Mouse (Mus musculus) brown adipose tissue, adult 24 weeks (tissue): Measurements from ENCODE around the gene Tmcc1. TPM values are rescaled to one million over a fixed set of nuclear protein-coding genes. Genes with fewer than 3 reads are reported as not detected.
"Not testable (repeated sequence)": the region's sequence is repeated elsewhere in the genome, so short reads cannot be mapped to it uniquely, and the experiment has no call there.

ENCODE experiments used
- H3K27ac ChIP-seq: fragments of 200-500 bp; replicated peaks from 2 replicates; pipeline ENCODE4 v1.5.1; 2012; ENCODE audit warnings: low read depth, mild to moderate bottlenecking, low read length
- H3K4me1 ChIP-seq: fragments of 200-500 bp; 2 replicates; pipeline ENCODE4 v1.6.1; 2012; ENCODE audit warnings: low read length, mixed read lengths; ENCODE audit not compliant: control insufficient read depth, insufficient read depth, insufficient read length
- H3K4me3 ChIP-seq: fragments of 200-500 bp; 2 replicates; pipeline ENCODE4 v1.5.1; 2012; ENCODE audit warnings: low read depth, mild to moderate bottlenecking, low read length, moderate library complexity; ENCODE audit not compliant: insufficient read depth
- polyA plus RNA-seq: library from polyadenylated mRNA; stranded (reverse); fragments of >200 nt; gene quantifications from 2 replicates; pipeline ENCODE4 v1.2.4, GENCODE M21; 2012; ENCODE audit not compliant: missing spikeins, insufficient read depth, insufficient read length

Tmcc1 gene
- polyA plus RNA-seq, result 9.4 and 10.9 TPM in 2 replicates

GRCm38 (mm10) chr6:116193394-116194393 lies at the start of gene Tmcc1:
Gene Tmcc1 (minus strand): TSS chr6:116193486.
- Histone ChIP-seq H3K27ac (peak within 1 kb of the TSS; percentile 42; the same call in 1 of the 2 replicates), H3K4me3 (peak within 1 kb of the TSS; percentile 85)

GRCm38 (mm10) chr6:116240371-116240770 lies 47.1 kb upstream of the Tmcc1 start:
- no peak overlapping the region for H3K27ac ChIP-seq

More at GRCm38 (mm10) chr6:116193394-116194393, at the start of gene Tmcc1:
- 0 out of 2 replicates have a peak, but pooled peaks cover 5% of the 10 kb centered on the region for H3K4me1 ChIP-seq

GRCm38 (mm10) chr6:116238083-116238482 lies 44.8 kb upstream of the Tmcc1 start:
- H3K27ac ChIP-seq, result no peak overlapping the region
- no peaks in the 10 kb centered on the region; the same call in 1 of the 2 replicates for H3K4me1 ChIP-seq
- no peak overlapping the region for H3K4me3 ChIP-seq

More at GRCm38 (mm10) chr6:116240371-116240770, 47.1 kb upstream of the Tmcc1 start:
- Histone ChIP-seq H3K4me3 (no peak overlapping the region), H3K4me1 (no peaks in the 10 kb centered on the region)

GRCm38 (mm10) chr6:116235336-116235735 lies 42.0 kb upstream of the Tmcc1 start:
- H3K27ac ChIP-seq, result no peak overlapping the region
- H3K4me1 ChIP-seq, result no peaks in the 10 kb centered on the region; the same call in 1 of the 2 replicates
- H3K4me3 ChIP-seq, result no peak overlapping the region

GRCm38 (mm10) chr6:116234821-116235220 lies 41.5 kb upstream of the Tmcc1 start:
- H3K4me1 ChIP-seq, H3K27ac ChIP-seq, H3K4me3 ChIP-seq: not testable (repeated sequence)

GRCm38 (mm10) chr6:116228785-116229525 lies 35.7 kb upstream of the Tmcc1 start:
- Histone ChIP-seq H3K4me1 (no peaks in the 10 kb centered on the region), H3K27ac (no peak overlapping the region), H3K4me3 (no peak overlapping the region)

GRCm38 (mm10) chr6:116227767-116228166 lies 34.5 kb upstream of the Tmcc1 start:
- no peak overlapping the region for H3K4me3 ChIP-seq
- peak overlapping the region; percentile 58 for H3K27ac ChIP-seq
- H3K4me1 ChIP-seq, result no peaks in the 10 kb centered on the region

GRCm38 (mm10) chr6:116207729-116208534 lies 14.6 kb upstream of the Tmcc1 start, which contains the start of gene Washc2:
Gene Washc2 (plus strand): TSS chr6:116208038.
- peaks cover 2% of the 10 kb centered on the region; the same call in 1 of the 2 replicates for H3K4me1 ChIP-seq

GRCm38 (mm10) chr6:116199682-116200081 lies 6.4 kb upstream of the Tmcc1 start:
- no peak overlapping the region for H3K4me3 ChIP-seq
- H3K4me1 ChIP-seq, result no peaks in the 10 kb centered on the region
- no peak overlapping the region for H3K27ac ChIP-seq

More at GRCm38 (mm10) chr6:116207729-116208534, 14.6 kb upstream of the Tmcc1 start, which contains the start of gene Washc2:
- Histone ChIP-seq H3K4me3 (peak within 1 kb of the TSS; percentile 70), H3K27ac (peak within 1 kb of the TSS; percentile 58)

GRCm38 (mm10) chr6:116198173-116198572 lies 4.9 kb upstream of the Tmcc1 start:
- Histone ChIP-seq H3K4me3 (no peak overlapping the region), H3K27ac (no peak overlapping the region), H3K4me1 (0 out of 2 replicates have a peak, but pooled peaks cover 3% of the 10 kb centered on the region)

GRCm38 (mm10) chr6:116195811-116196210 lies 2.5 kb upstream of the Tmcc1 start:
- Histone ChIP-seq H3K4me1 (0 out of 2 replicates have a peak, but pooled peaks cover 5% of the 10 kb centered on the region), H3K27ac (no peak overlapping the region), H3K4me3 (no peak overlapping the region)

GRCm38 (mm10) chr6:116192809-116193311 lies 426 bp downstream of the Tmcc1 start:
- peak overlapping the region; percentile 42; the same call in 1 of the 2 replicates for H3K27ac ChIP-seq
- 0 out of 2 replicates have a peak, but pooled peaks cover 5% of the 10 kb centered on the region for H3K4me1 ChIP-seq
- H3K4me3 ChIP-seq, result peak overlapping the region; percentile 85

GRCm38 (mm10) chr6:116189417-116189816 lies 3.9 kb downstream of the Tmcc1 start:
- Histone ChIP-seq H3K4me1 (peaks cover 8% of the 10 kb centered on the region), H3K4me3 (no peak overlapping the region), H3K27ac (no peak overlapping the region)

GRCm38 (mm10) chr6:116186485-116186884 lies 6.8 kb downstream of the Tmcc1 start:
- Histone ChIP-seq H3K4me1 (peaks cover 6% of the 10 kb centered on the region), H3K27ac (no peak overlapping the region), H3K4me3 (no peak overlapping the region)
